Mouse (Mus musculus) hindbrain, embryonic 14.5 days (tissue): ENCODE measurements at regions not wholly inside any gene's neighbourhood (a gene's known extent, or its start where the extent isn't known, plus 50 kb on each side); places are given as distances from the start of the nearest gene placed in this dataset.

ENCODE experiments used
- ATAC-seq: fragments of 200-750 bp; cut with Nextera tagmentation; 2 replicates; pipeline ENCODE4 v1.8.0; 2017; ENCODE audit warnings: moderate number of reproducible peaks, mild to moderate bottlenecking, moderate TSS enrichment, moderate library complexity; ENCODE audit not compliant: low FRiP score
- DNase-seq: peaks from one replicate; pipeline ENCODE4 v3.0.0-alpha.2; 2015; ENCODE audit warnings: low spot score
- H3K27ac ChIP-seq: fragments of 300-500 bp; sonication (generic); 2 replicates; pipeline ENCODE4 v1.5.1; 2014; ENCODE audit warnings: mild to moderate bottlenecking, moderate library complexity
- H3K27me3 ChIP-seq: fragments of 300-500 bp; sonication (generic); 2 replicates; pipeline ENCODE4 v1.6.1; 2014; ENCODE audit warnings: mild to moderate bottlenecking, low read length, mixed read lengths; ENCODE audit not compliant: control insufficient read depth, insufficient read depth
- H3K36me3 ChIP-seq: fragments of 300-500 bp; sonication (generic); replicated peaks from 2 replicates; pipeline ENCODE4 v1.6.1; 2014; ENCODE audit not compliant: control insufficient read depth, insufficient read depth
- H3K4me1 ChIP-seq: fragments of 300-500 bp; sonication (generic); replicated peaks from 2 replicates; pipeline ENCODE4 v1.6.1; 2014; ENCODE audit warnings: antibody characterized with exemption, low read length, mixed read lengths; ENCODE audit not compliant: control insufficient read depth, insufficient read depth
- H3K4me2 ChIP-seq: fragments of 300-500 bp; sonication (generic); replicated peaks from 2 replicates; pipeline ENCODE4 v1.6.1; 2014; ENCODE audit warnings: mild to moderate bottlenecking, moderate library complexity
- H3K4me3 ChIP-seq: fragments of 300-500 bp; sonication (generic); replicated peaks from 2 replicates; pipeline ENCODE4 v1.5.1; 2014; ENCODE audit warnings: mild to moderate bottlenecking, low read length
- H3K9ac ChIP-seq: fragments of 300-500 bp; sonication (generic); 2 replicates; pipeline ENCODE4 v1.6.1; 2014
- H3K9me3 ChIP-seq: fragments of 300-500 bp; sonication (generic); 2 replicates; pipeline ENCODE4 v1.6.1; 2016; ENCODE audit warnings: low read length; ENCODE audit not compliant: control insufficient read depth
- WGBS: fragments of 180-500 bp; shearing (Covaris S2); extraction: QIAGEN DNeasy Blood & Tissue Kit; methylation state at CpG from one replicate; pipeline ENCODE4 v1.1.7; 2014; 5-methylcytosine and 5-hydroxymethylcytosine counted together

DNA sequence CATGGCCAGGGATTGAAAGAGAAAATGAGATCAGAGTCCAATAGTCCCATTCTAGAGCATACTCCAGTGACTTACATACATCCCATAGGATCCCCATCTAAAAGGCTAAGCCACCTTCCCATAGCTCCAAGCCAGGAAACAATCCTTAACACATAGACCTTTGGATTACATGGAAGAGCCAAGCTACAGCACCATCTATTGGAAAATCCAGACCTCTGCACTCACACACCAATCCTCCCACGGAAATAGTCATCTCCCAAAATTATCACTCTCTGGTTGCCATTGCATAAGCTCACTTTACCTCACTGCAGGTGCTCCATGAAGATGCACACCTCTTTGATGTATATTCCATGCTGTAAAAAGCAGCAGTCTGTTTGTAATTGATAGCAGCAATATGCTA lies 543.4 kb downstream of the Nebl start:
- no peak for ATAC-seq

GRCm38 (mm10) chr2:17183696-17184095 lies 547.6 kb downstream of the Nebl start:
- ATAC-seq (no peak), DNase-seq (no peak)
- H3K4me3 ChIP-seq = no peak overlapping the region
- no peaks in the 10 kb centered on the region for H3K9me3 ChIP-seq
- H3K4me1 ChIP-seq = no peaks in the 10 kb centered on the region
- WGBS = 77% methylated on average over 2 of the region's 2 CpGs
- no peaks in the 10 kb centered on the region for H3K36me3 ChIP-seq
- H3K9ac ChIP-seq = no peak overlapping the region
- H3K4me2 ChIP-seq = no peak overlapping the region
- no peaks in the 10 kb centered on the region for H3K27me3 ChIP-seq
- H3K27ac ChIP-seq = no peak overlapping the region

More for the DNA sequence above, 543.4 kb downstream of the Nebl start:
- no peak overlapping the region for H3K27ac ChIP-seq
- H3K9me3 ChIP-seq = no peaks in the 10 kb centered on the region
- H3K27me3 ChIP-seq = no peaks in the 10 kb centered on the region
- H3K9ac ChIP-seq = no peak overlapping the region
- H3K4me3 ChIP-seq = no peak overlapping the region
- 81% methylated on average over 1 of the region's 1 CpGs for WGBS
- no peaks in the 10 kb centered on the region for H3K4me1 ChIP-seq
- no peak overlapping the region for H3K4me2 ChIP-seq
- DNase-seq = no peak
- no peaks in the 10 kb centered on the region for H3K36me3 ChIP-seq

DNA sequence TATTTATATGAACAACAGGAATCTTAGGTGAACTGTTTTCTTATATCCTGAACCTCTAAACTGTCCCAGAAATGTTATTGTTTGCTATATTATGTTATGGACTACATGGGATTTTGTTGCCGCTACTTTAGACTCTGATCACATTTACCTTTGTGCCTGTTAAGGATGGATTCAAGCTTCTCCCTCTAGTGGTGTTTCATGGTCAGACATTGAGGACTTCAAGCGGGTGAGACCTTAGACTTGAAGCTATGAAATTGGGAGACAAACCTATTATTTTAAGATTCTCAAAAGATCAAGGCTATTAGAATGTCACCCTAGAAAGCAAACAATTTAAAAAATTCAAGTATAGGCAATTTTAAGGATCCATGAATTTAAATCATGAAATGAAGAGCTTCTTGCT lies 549.7 kb downstream of the Nebl start:
- Histone ChIP-seq H3K9ac (no peak overlapping the region), H3K4me3 (no peak overlapping the region), H3K4me2 (no peak overlapping the region), H3K4me1 (no peaks in the 10 kb centered on the region), H3K36me3 (no peaks in the 10 kb centered on the region), H3K9me3 (no peaks in the 10 kb centered on the region), H3K27me3 (no peaks in the 10 kb centered on the region), H3K27ac (no peak overlapping the region)
- ATAC-seq = no peak
- no peak for DNase-seq
- 84% methylated on average over 2 of the region's 2 CpGs for WGBS

GRCm38 (mm10) chr2:17168896-17169295 lies 562.4 kb downstream of the Nebl start:
- no peak overlapping the region for H3K9ac ChIP-seq
- ATAC-seq (no peak), DNase-seq (no peak)
- H3K27ac ChIP-seq = no peak overlapping the region
- no peaks in the 10 kb centered on the region for H3K4me1 ChIP-seq
- no peak overlapping the region for H3K4me2 ChIP-seq
- WGBS = 93% methylated on average over 6 of the region's 6 CpGs
- H3K4me3 ChIP-seq = no peak overlapping the region
- H3K27me3 ChIP-seq = no peaks in the 10 kb centered on the region
- no peaks in the 10 kb centered on the region for H3K9me3 ChIP-seq
- H3K36me3 ChIP-seq = no peaks in the 10 kb centered on the region

GRCm38 (mm10) chr2:17165016-17165415 lies 566.2 kb downstream of the Nebl start:
- Histone ChIP-seq H3K4me1 (no peaks in the 10 kb centered on the region), H3K27me3 (no peaks in the 10 kb centered on the region), H3K27ac (no peak overlapping the region), H3K9ac (no peak overlapping the region), H3K36me3 (no peaks in the 10 kb centered on the region), H3K4me2 (no peak overlapping the region), H3K4me3 (no peak overlapping the region), H3K9me3 (no peaks in the 10 kb centered on the region)
- WGBS = 90% methylated on average over 2 of the region's 2 CpGs
- no peak for ATAC-seq
- no peak for DNase-seq

- Histone ChIP-seq H3K36me3 (no peaks in the 10 kb centered on the region), H3K9me3 (no peaks in the 10 kb centered on the region), H3K4me2 (no peak overlapping the region), H3K27ac (no peak overlapping the region), H3K27me3 (no peaks in the 10 kb centered on the region), H3K4me1 (no peaks in the 10 kb centered on the region), H3K4me3 (no peak overlapping the region), H3K9ac (no peak overlapping the region)
- 74% methylated on average over 1 of the region's 1 CpGs for WGBS
- DNase-seq = no peak
- ATAC-seq = no peak
Measured at GRCm38 (mm10) chr2:17158463-17158862, 572.8 kb downstream of the Nebl start.

DNA sequence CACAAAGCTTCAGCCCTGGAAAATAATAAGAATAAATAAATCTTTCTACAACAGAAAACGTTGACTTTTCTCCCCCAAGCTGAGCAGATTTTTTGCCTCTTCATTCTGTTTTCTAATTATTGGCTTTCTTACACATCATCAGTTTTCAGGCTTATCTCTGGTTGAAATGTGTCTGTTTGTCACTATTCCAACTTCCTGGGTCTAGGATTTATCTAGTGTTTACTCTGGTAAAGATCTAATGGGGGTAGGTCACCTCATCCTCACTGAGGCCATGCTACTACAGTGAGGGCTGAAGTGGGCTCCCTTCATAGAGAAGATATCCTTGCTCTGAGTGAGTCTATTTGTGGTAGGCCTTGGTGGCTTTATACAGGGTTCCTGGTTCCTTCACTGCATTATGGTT lies 573.9 kb downstream of the Nebl start:
- H3K9ac ChIP-seq = no peak overlapping the region
- H3K27me3 ChIP-seq = no peaks in the 10 kb centered on the region
- ATAC-seq (no peak), DNase-seq (no peak)
- H3K27ac ChIP-seq = no peak overlapping the region
- WGBS = 65% methylated on average over 1 of the region's 1 CpGs
- no peaks in the 10 kb centered on the region for H3K9me3 ChIP-seq
- H3K36me3 ChIP-seq = no peaks in the 10 kb centered on the region
- no peaks in the 10 kb centered on the region for H3K4me1 ChIP-seq
- H3K4me2 ChIP-seq = no peak overlapping the region
- H3K4me3 ChIP-seq = no peak overlapping the region

DNA sequence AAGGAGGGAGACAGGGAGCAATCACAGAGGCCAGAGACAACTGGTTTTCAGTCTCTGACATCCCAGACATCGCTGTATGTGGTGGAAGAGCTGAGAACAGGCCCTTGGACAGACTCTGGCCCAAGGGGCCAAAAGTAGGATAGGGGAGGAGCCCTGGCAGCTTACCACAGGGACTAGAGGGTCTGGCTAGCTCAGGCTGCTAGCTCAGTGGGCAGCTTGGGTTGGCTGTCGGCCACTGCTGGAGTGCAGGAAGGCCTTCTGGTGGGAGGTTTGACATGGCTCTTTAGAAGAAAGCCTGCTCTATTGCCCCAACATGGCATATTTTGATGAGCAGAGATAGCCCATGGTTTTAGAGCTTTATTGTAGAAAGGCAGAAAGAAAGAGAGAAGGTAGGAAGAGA lies 575.7 kb downstream of the Nebl start:
- DNase-seq (no peak), ATAC-seq (no peak)
- WGBS = 69% methylated on average over 2 of the region's 2 CpGs

DNA sequence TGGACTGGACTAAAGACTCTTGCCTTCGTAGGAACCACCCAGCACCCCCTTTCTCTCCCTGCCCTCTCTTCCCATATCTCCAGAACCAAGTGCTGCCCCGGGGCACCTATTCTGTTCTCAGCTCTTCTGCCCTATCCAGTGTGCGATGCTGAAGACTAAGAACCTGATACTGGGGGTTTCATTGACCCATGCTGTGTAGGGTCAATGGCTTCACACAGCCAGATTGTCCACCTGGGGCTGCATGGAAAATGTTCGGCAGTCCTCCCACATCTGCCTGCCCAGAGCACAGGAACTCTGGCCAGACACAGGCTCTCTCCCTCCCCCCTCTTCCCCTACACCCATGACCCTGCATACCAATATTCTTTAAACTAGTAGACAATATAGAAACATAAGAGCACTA lies 607.6 kb downstream of the Nebl start:
- H3K4me3 ChIP-seq = no peak overlapping the region
- DNase-seq (no peak), ATAC-seq (no peak; the same call in 1 of the 2 replicates)
- 89% methylated on average over 4 of the region's 4 CpGs for WGBS
- H3K36me3 ChIP-seq = no peaks in the 10 kb centered on the region
- H3K4me1 ChIP-seq = no peaks in the 10 kb centered on the region
- no peaks in the 10 kb centered on the region for H3K27me3 ChIP-seq
- H3K9me3 ChIP-seq = 0 out of 2 replicates have a peak, but pooled peaks cover 7% of the 10 kb centered on the region
- no peak overlapping the region for H3K4me2 ChIP-seq
- H3K9ac ChIP-seq = no peak overlapping the region
- no peak overlapping the region for H3K27ac ChIP-seq

More for the DNA sequence above, 575.7 kb downstream of the Nebl start:
- Histone ChIP-seq H3K27ac (no peak overlapping the region), H3K9me3 (no peaks in the 10 kb centered on the region), H3K4me2 (no peak overlapping the region), H3K27me3 (no peaks in the 10 kb centered on the region), H3K36me3 (no peaks in the 10 kb centered on the region), H3K4me3 (no peak overlapping the region), H3K4me1 (no peaks in the 10 kb centered on the region), H3K9ac (no peak overlapping the region)

- Histone ChIP-seq H3K4me2 (no peak overlapping the region), H3K27ac (no peak overlapping the region), H3K4me3 (no peak overlapping the region), H3K36me3 (no peaks in the 10 kb centered on the region), H3K9me3 (0 out of 2 replicates have a peak, but pooled peaks cover 7% of the 10 kb centered on the region), H3K4me1 (no peaks in the 10 kb centered on the region), H3K9ac (no peak overlapping the region), H3K27me3 (no peaks in the 10 kb centered on the region)
- DNase-seq (no peak), ATAC-seq (no peak)
- WGBS = 86% methylated on average over 2 of the region's 2 CpGs
Measured at GRCm38 (mm10) chr2:17117292-17117691, 614.0 kb downstream of the Nebl start.
